In genomic region chr1:151498381-151498780, GRCm38 (mm10) we compare ENCODE assay signal across 14 mouse cellular contexts. TPM values are rescaled to one million over a fixed set of nuclear protein-coding genes. Genes with fewer than 3 reads are reported as not detected.
A peak's percentile ranks its signal among the peaks of the same experiment; 100 is the strongest.
DNase-seq lines count a peak whose midpoint lies in the region; ATAC-seq and TF ChIP-seq lines count a peak whose summit lies in the region.
"Had no signal": no experiment of that assay in that cellular context is flagged by ENCODE, and none has a peak within 500 bp of the region (broad histone marks: within the 10 kb centered on the region; RNA-seq: fewer than 3 reads in every experiment).

No protein-coding gene starts in this region.

- peaks cover 65% of the 10 kb centered on the region for H3K79me2 ChIP-seq in myocyte (ENCODE audit: control insufficient read depth, insufficient read depth)

- ATAC-seq in forebrain, embryonic 11.5 days (replicated peaks; ENCODE audit: low FRiP score) = no peak
- ATAC-seq in hindbrain, embryonic 13.5 days (ENCODE audit: low FRiP score) = no peak
- no peak for ATAC-seq in hindbrain, embryonic 11.5 days (ENCODE audit: low FRiP score)
- ATAC-seq in midbrain, embryonic 14.5 days (ENCODE audit: low FRiP score, low TSS enrichment) = no peak
- ATAC-seq in midbrain, embryonic 16.5 days = no peak
- ATAC-seq: activated CD4-positive, CD25-positive, alpha-beta regulatory T cell, adult 4 months had no signal

- no peak for DNase-seq in forebrain, embryonic 10.5 days (ENCODE audit: extremely low spot score, low spot score)
- no peak for DNase-seq in forebrain, embryonic 11.5 days (ENCODE audit: low spot score)
- DNase-seq in hindbrain, embryonic 11.5 days (ENCODE audit: low spot score) = no peak
- no peak for DNase-seq in midbrain, embryonic 14.5 days
- DNase-seq in spleen, postnatal 14 days (ENCODE audit: low spot score in 2 of 2) = no peak
- DNase-seq: cerebellum, adult 11-12 months; gastrocnemius, postnatal 10 days; kidney, postnatal 25 days; lung, postnatal 36 days; thymus, postnatal 36 days had no signal

- H3K4me1 ChIP-seq in forebrain, embryonic 10.5 days = peaks cover 28% of the 10 kb centered on the region
- no peaks in the 10 kb centered on the region for H3K4me1 ChIP-seq in forebrain, embryonic 11.5 days (replicated peaks; ENCODE audit: control insufficient read depth, insufficient read depth, low read length)
- peaks cover 31% of the 10 kb centered on the region for H3K4me1 ChIP-seq in hindbrain, embryonic 13.5 days (replicated peaks)
- H3K4me1 ChIP-seq in hindbrain, embryonic 11.5 days (replicated peaks; ENCODE audit: control insufficient read depth, insufficient read depth, low read length) = no peaks in the 10 kb centered on the region
- peaks cover 12% of the 10 kb centered on the region; the same call in 1 of the 2 replicates for H3K4me1 ChIP-seq in midbrain, embryonic 14.5 days (ENCODE audit: control insufficient read depth, insufficient read depth, low read length)
- peaks cover 17% of the 10 kb centered on the region for H3K4me1 ChIP-seq in midbrain, embryonic 16.5 days (ENCODE audit: control insufficient read depth, insufficient read depth, low read length)

- no peak overlapping the region for H3K27ac ChIP-seq in forebrain, embryonic 10.5 days
- H3K27ac ChIP-seq in forebrain, embryonic 11.5 days (ENCODE audit: low read depth, low read length) = no peak overlapping the region
- H3K27ac ChIP-seq in hindbrain, embryonic 13.5 days = no peak overlapping the region
- no peak overlapping the region for H3K27ac ChIP-seq in hindbrain, embryonic 11.5 days (ENCODE audit: low read depth, low read length)
- no peak overlapping the region for H3K27ac ChIP-seq in midbrain, embryonic 14.5 days (replicated peaks; ENCODE audit: low read depth, low read length)
- no peak overlapping the region for H3K27ac ChIP-seq in midbrain, embryonic 16.5 days (ENCODE audit: low read length)

- H3ac ChIP-seq in myocyte (ENCODE audit: control insufficient read depth, insufficient read length) = no peak overlapping the region

- H3K4me3 ChIP-seq in forebrain, embryonic 10.5 days = peak overlapping the region; percentile 96; the same call in 1 of the 2 replicates
- H3K4me3 ChIP-seq in forebrain, embryonic 11.5 days (ENCODE audit: low read depth, low read length) = no peak overlapping the region
- no peak overlapping the region for H3K4me3 ChIP-seq in hindbrain, embryonic 13.5 days
- no peak overlapping the region for H3K4me3 ChIP-seq in hindbrain, embryonic 11.5 days (ENCODE audit: low read depth, low read length)
- no peak overlapping the region for H3K4me3 ChIP-seq in midbrain, embryonic 14.5 days (replicated peaks; ENCODE audit: low read depth, low read length)
- H3K4me3 ChIP-seq in midbrain, embryonic 16.5 days (ENCODE audit: low read depth, low read length) = no peak overlapping the region
- no peak overlapping the region for H3K4me3 ChIP-seq in myocyte

- peaks cover 9% of the 10 kb centered on the region for H3K36me3 ChIP-seq in forebrain, embryonic 10.5 days (replicated peaks)
- no peaks in the 10 kb centered on the region for H3K36me3 ChIP-seq in forebrain, embryonic 11.5 days (ENCODE audit: control insufficient read depth, insufficient read depth, low read length)
- no peaks in the 10 kb centered on the region for H3K36me3 ChIP-seq in hindbrain, embryonic 13.5 days
- H3K36me3 ChIP-seq in hindbrain, embryonic 11.5 days (ENCODE audit: control insufficient read depth, insufficient read depth, low read length) = no peaks in the 10 kb centered on the region
- H3K36me3 ChIP-seq in midbrain, embryonic 14.5 days (ENCODE audit: control insufficient read depth, insufficient read depth, low read length) = no peaks in the 10 kb centered on the region
- no peaks in the 10 kb centered on the region for H3K36me3 ChIP-seq in midbrain, embryonic 16.5 days (ENCODE audit: control insufficient read depth, insufficient read depth, low read length)
- H3K36me3 ChIP-seq in myocyte (ENCODE audit: control insufficient read depth, insufficient read depth) = no peaks in the 10 kb centered on the region

- WGBS in forebrain, embryonic 10.5 days = 89% methylated on average over 3 of the region's 3 CpGs
- 84% methylated on average over 3 of the region's 3 CpGs for WGBS in forebrain, embryonic 11.5 days
- WGBS in hindbrain, embryonic 13.5 days = 87% methylated on average over 3 of the region's 3 CpGs
- 91% methylated on average over 3 of the region's 3 CpGs for WGBS in hindbrain, embryonic 11.5 days
- 87% methylated on average over 3 of the region's 3 CpGs for WGBS in midbrain, embryonic 14.5 days
- WGBS in midbrain, embryonic 16.5 days = 92% methylated on average over 3 of the region's 3 CpGs

- H3K9ac ChIP-seq in forebrain, embryonic 11.5 days (ENCODE audit: low read length) = no peak overlapping the region
- H3K9ac ChIP-seq in hindbrain, embryonic 13.5 days = no peak overlapping the region
- H3K9ac ChIP-seq in hindbrain, embryonic 11.5 days (ENCODE audit: low read depth, low read length) = no peak overlapping the region
- H3K9ac ChIP-seq in midbrain, embryonic 14.5 days (replicated peaks; ENCODE audit: low read length) = no peak overlapping the region
- H3K9ac ChIP-seq in midbrain, embryonic 16.5 days (ENCODE audit: low read depth, low read length) = no peak overlapping the region

- H3K9me3 ChIP-seq in forebrain, embryonic 10.5 days = no peaks in the 10 kb centered on the region
- no peaks in the 10 kb centered on the region for H3K9me3 ChIP-seq in forebrain, embryonic 11.5 days (ENCODE audit: control insufficient read depth, low read length)
- no peaks in the 10 kb centered on the region for H3K9me3 ChIP-seq in hindbrain, embryonic 13.5 days
- H3K9me3 ChIP-seq in hindbrain, embryonic 11.5 days (ENCODE audit: control insufficient read depth, low read length) = no peaks in the 10 kb centered on the region
- no peaks in the 10 kb centered on the region for H3K9me3 ChIP-seq in midbrain, embryonic 14.5 days (ENCODE audit: control insufficient read depth, low read length)
- H3K9me3 ChIP-seq in midbrain, embryonic 16.5 days (replicated peaks; ENCODE audit: control insufficient read depth, low read length, poor library complexity, severe bottlenecking) = no peaks in the 10 kb centered on the region

- no peak overlapping the region for H3K4me2 ChIP-seq in forebrain, embryonic 11.5 days (ENCODE audit: low read depth, low read length, severe bottlenecking)
- peak overlapping the region; percentile 60 for H3K4me2 ChIP-seq in hindbrain, embryonic 13.5 days
- no peak overlapping the region for H3K4me2 ChIP-seq in hindbrain, embryonic 11.5 days (replicated peaks; ENCODE audit: low read depth, low read length)
- H3K4me2 ChIP-seq in midbrain, embryonic 14.5 days (ENCODE audit: low read length) = peak overlapping the region; percentile 67; the same call in 1 of the 2 replicates
- H3K4me2 ChIP-seq in midbrain, embryonic 16.5 days (ENCODE audit: low read length) = no peak overlapping the region; the same call in 1 of the 2 replicates
- peak overlapping the region; percentile 77 for H3K4me2 ChIP-seq in myocyte (ENCODE audit: low read depth)

- H3K27me3 ChIP-seq in forebrain, embryonic 10.5 days (ENCODE audit: poor library complexity, severe bottlenecking) = peaks cover 6% of the 10 kb centered on the region; the same call in 1 of the 2 replicates
- H3K27me3 ChIP-seq in forebrain, embryonic 11.5 days (ENCODE audit: control insufficient read depth, insufficient read depth, low read length) = no peaks in the 10 kb centered on the region
- peaks cover 2% of the 10 kb centered on the region; the same call in 1 of the 2 replicates for H3K27me3 ChIP-seq in hindbrain, embryonic 13.5 days
- H3K27me3 ChIP-seq in hindbrain, embryonic 11.5 days (ENCODE audit: control insufficient read depth, insufficient read depth, low read length) = no peaks in the 10 kb centered on the region
- H3K27me3 ChIP-seq in midbrain, embryonic 14.5 days (ENCODE audit: control insufficient read depth, insufficient read depth, low read length) = no peaks in the 10 kb centered on the region
- H3K27me3 ChIP-seq in midbrain, embryonic 16.5 days (ENCODE audit: control insufficient read depth, insufficient read depth, low read depth, low read length) = no peaks in the 10 kb centered on the region
- H3K27me3 ChIP-seq in myocyte (ENCODE audit: control insufficient read depth, insufficient read depth, insufficient read length) = no peaks in the 10 kb centered on the region

- TF ChIP-seq POLR2A in myocyte (IDR thresholded peaks at IDR 0.05; ENCODE audit: insufficient read length, low read depth) = no peak

TF ChIP-seq in myocyte, 11 proteins besides CTCF, POLR2A, EP300 and RAD21:
- TF ChIP-seq E2F4 (IDR thresholded peaks at IDR 0.05; ENCODE audit: insufficient read depth) = no peak
- TF ChIP-seq MYOG (IDR thresholded peaks at IDR 0.05; ENCODE audit: control insufficient read depth in 1 of 3, insufficient read depth in 1 of 3, insufficient read length in 2 of 3, low read depth in 2 of 3) = no peak
- TF ChIP-seq USF1 (IDR thresholded peaks at IDR 0.05; ENCODE audit: low read depth) = no peak
- no peak for TF ChIP-seq TCF3 (IDR thresholded peaks at IDR 0.05; ENCODE audit: insufficient read length, low read depth)
- TF ChIP-seq TCF12 (IDR thresholded peaks at IDR 0.05; ENCODE audit: insufficient read depth, poor library complexity, severe bottlenecking) = no peak
- no peak for TF ChIP-seq POLR2AphosphoS2 (IDR thresholded peaks at IDR 0.05; ENCODE audit: insufficient read length, low read depth)
- TF ChIP-seq MAX (IDR thresholded peaks at IDR 0.05; ENCODE audit: low read depth) = no peak

RNA-seq across cellular contexts. Expression of gene Rnf2, which starts 2.4 kb away (rescaled TPM):
- polyA plus RNA-seq in forebrain, embryonic 10.5 days (2016; fragmentation: Nextera tagmentation; extraction: Ambion mirVana) = 115 and 118 TPM in 2 replicates
- polyA plus RNA-seq in forebrain, embryonic 11.5 days (2014; fragmentation: Nextera tagmentation; extraction: Ambion mirVana) = 130 and 140 TPM in 2 replicates
- polyA plus RNA-seq in hindbrain, embryonic 13.5 days (2015; fragmentation: Nextera tagmentation; extraction: Ambion mirVana) = 120 and 123 TPM in 2 replicates
- 149 and 160 TPM in 2 replicates for polyA plus RNA-seq in hindbrain, embryonic 11.5 days (2014; fragmentation: Nextera tagmentation; extraction: Ambion mirVana)
- 137 and 151 TPM in 2 replicates for polyA plus RNA-seq in midbrain, embryonic 14.5 days (2014; fragmentation: Nextera tagmentation; extraction: Ambion mirVana)
- polyA plus RNA-seq in midbrain, embryonic 16.5 days (2015; fragmentation: Nextera tagmentation; extraction: Ambion mirVana) = 106 and 118 TPM in 2 replicates
- 14.1 TPM for polyA plus RNA-seq in myocyte (2012; fragmentation: generic; extraction: Trizol)

Comparison
In these comparisons a context has a peak if more than half of its experiments do, and no peak if none do; other contexts are left out.
1. H3K4me2 ChIP-seq: peak in hindbrain, embryonic 13.5 days (single experiment), midbrain, embryonic 14.5 days (single experiment) and myocyte (single experiment); none in forebrain, embryonic 11.5 days (single experiment), hindbrain, embryonic 11.5 days (single experiment) and midbrain, embryonic 16.5 days (single experiment).